Mouse (Mus musculus): ENCODE measurements around the gene Prpsap2. TPM values are rescaled to one million over a fixed set of nuclear protein-coding genes. Genes with fewer than 3 reads are reported as not detected.

Gene Prpsap2
- polyA plus RNA-seq, 1 experiment = 15.5 TPM

- no peak for TF ChIP-seq CTCF (IDR thresholded peaks at IDR 0.05; ENCODE audit: control insufficient read depth, insufficient read depth, low read length)
- TF ChIP-seq POLR2A (IDR thresholded peaks at IDR 0.05; ENCODE audit: borderline replicate concordance, control insufficient read depth, low read depth, low read length) = no peak
- no peak overlapping the region for H3K4me3 ChIP-seq (replicated peaks; ENCODE audit: control insufficient read depth, low read depth, low read length)
- H3K4me1 ChIP-seq (ENCODE audit: control insufficient read depth, insufficient read depth, low read length) = no peaks in the 10 kb centered on the region; the same call in 1 of the 2 replicates
- 70% methylated on average over 15 of the region's 15 CpGs for WGBS
- no peak overlapping the region for H3K27ac ChIP-seq (ENCODE audit: control insufficient read depth, insufficient read depth, low read depth, low read length, poor library complexity)
These were observed 48.6 kb downstream of the Prpsap2 start for GRCm38 (mm10) chr11:61713157-61713855.

GRCm38 (mm10) chr11:61708928-61709327 is 53.0 kb downstream of the Prpsap2 start:
- Histone ChIP-seq H3K4me1 (ENCODE audit: control insufficient read depth, insufficient read depth, low read length) (no peaks in the 10 kb centered on the region; the same call in 1 of the 2 replicates), H3K27ac (ENCODE audit: control insufficient read depth, insufficient read depth, low read depth, low read length, poor library complexity) (no peak overlapping the region), H3K4me3 (replicated peaks; ENCODE audit: control insufficient read depth, low read depth, low read length) (no peak overlapping the region)
- WGBS = 30% methylated on average over 3 of the region's 3 CpGs
- TF ChIP-seq CTCF (IDR thresholded peaks at IDR 0.05; ENCODE audit: control insufficient read depth, insufficient read depth, low read length) = no peak
- no peak for TF ChIP-seq POLR2A (IDR thresholded peaks at IDR 0.05; ENCODE audit: borderline replicate concordance, control insufficient read depth, low read depth, low read length)

GRCm38 (mm10) chr11:61706232-61706631 is 55.7 kb downstream of the Prpsap2 start:
- TF ChIP-seq CTCF (IDR thresholded peaks at IDR 0.05; ENCODE audit: control insufficient read depth, insufficient read depth, low read length) = no peak
- TF ChIP-seq POLR2A (IDR thresholded peaks at IDR 0.05; ENCODE audit: borderline replicate concordance, control insufficient read depth, low read depth, low read length) = no peak
- H3K4me1 ChIP-seq (ENCODE audit: control insufficient read depth, insufficient read depth, low read length) = no peaks in the 10 kb centered on the region
- H3K27ac ChIP-seq (ENCODE audit: control insufficient read depth, insufficient read depth, low read depth, low read length, poor library complexity) = no peak overlapping the region
- 76% methylated on average over 4 of the region's 4 CpGs for WGBS
- no peak overlapping the region for H3K4me3 ChIP-seq (replicated peaks; ENCODE audit: control insufficient read depth, low read depth, low read length)

GRCm38 (mm10) chr11:61705581-61705980 is 56.3 kb downstream of the Prpsap2 start:
- 76% methylated on average over 2 of the region's 2 CpGs for WGBS

GRCm38 (mm10) chr11:61702494-61702893 is 59.4 kb downstream of the Prpsap2 start:
- Histone ChIP-seq H3K4me1 (ENCODE audit: control insufficient read depth, insufficient read depth, low read length) (no peaks in the 10 kb centered on the region), H3K4me3 (replicated peaks; ENCODE audit: control insufficient read depth, low read depth, low read length) (no peak overlapping the region), H3K27ac (ENCODE audit: control insufficient read depth, insufficient read depth, low read depth, low read length, poor library complexity) (no peak overlapping the region)
- 86% methylated on average over 5 of the region's 5 CpGs for WGBS
- TF ChIP-seq CTCF (IDR thresholded peaks at IDR 0.05; ENCODE audit: control insufficient read depth, insufficient read depth, low read length) (no peak), POLR2A (IDR thresholded peaks at IDR 0.05; ENCODE audit: borderline replicate concordance, control insufficient read depth, low read depth, low read length) (no peak)

More at GRCm38 (mm10) chr11:61705581-61705980, 56.3 kb downstream of the Prpsap2 start:
- Histone ChIP-seq H3K4me3 (replicated peaks; ENCODE audit: control insufficient read depth, low read depth, low read length) (no peak overlapping the region), H3K4me1 (ENCODE audit: control insufficient read depth, insufficient read depth, low read length) (no peaks in the 10 kb centered on the region), H3K27ac (ENCODE audit: control insufficient read depth, insufficient read depth, low read depth, low read length, poor library complexity) (no peak overlapping the region)
- TF ChIP-seq POLR2A (IDR thresholded peaks at IDR 0.05; ENCODE audit: borderline replicate concordance, control insufficient read depth, low read depth, low read length) = no peak
- TF ChIP-seq CTCF (IDR thresholded peaks at IDR 0.05; ENCODE audit: control insufficient read depth, insufficient read depth, low read length) = no peak

GRCm38 (mm10) chr11:61701696-61702095 is 60.2 kb downstream of the Prpsap2 start:
- H3K4me1 ChIP-seq (ENCODE audit: control insufficient read depth, insufficient read depth, low read length) = no peaks in the 10 kb centered on the region
- H3K27ac ChIP-seq (ENCODE audit: control insufficient read depth, insufficient read depth, low read depth, low read length, poor library complexity) = no peak overlapping the region
- no peak overlapping the region for H3K4me3 ChIP-seq (replicated peaks; ENCODE audit: control insufficient read depth, low read depth, low read length)
- TF ChIP-seq CTCF (IDR thresholded peaks at IDR 0.05; ENCODE audit: control insufficient read depth, insufficient read depth, low read length) = no peak
- TF ChIP-seq POLR2A (IDR thresholded peaks at IDR 0.05; ENCODE audit: borderline replicate concordance, control insufficient read depth, low read depth, low read length) = no peak
- 75% methylated on average over 5 of the region's 5 CpGs for WGBS

GRCm38 (mm10) chr11:61699933-61700332 is 62.0 kb downstream of the Prpsap2 start:
- WGBS = 55% methylated on average over 4 of the region's 4 CpGs
- H3K4me1 ChIP-seq (ENCODE audit: control insufficient read depth, insufficient read depth, low read length) = no peaks in the 10 kb centered on the region

GRCm38 (mm10) chr11:61699460-61699859 is 62.4 kb downstream of the Prpsap2 start:
- Histone ChIP-seq H3K27ac (ENCODE audit: control insufficient read depth, insufficient read depth, low read depth, low read length, poor library complexity) (no peak overlapping the region), H3K4me1 (ENCODE audit: control insufficient read depth, insufficient read depth, low read length) (no peaks in the 10 kb centered on the region), H3K4me3 (replicated peaks; ENCODE audit: control insufficient read depth, low read depth, low read length) (no peak overlapping the region)
- TF ChIP-seq POLR2A (IDR thresholded peaks at IDR 0.05; ENCODE audit: borderline replicate concordance, control insufficient read depth, low read depth, low read length) (no peak), CTCF (IDR thresholded peaks at IDR 0.05; ENCODE audit: control insufficient read depth, insufficient read depth, low read length) (no peak)
- 79% methylated on average over 5 of the region's 5 CpGs for WGBS

More at GRCm38 (mm10) chr11:61699933-61700332, 62.0 kb downstream of the Prpsap2 start:
- Histone ChIP-seq H3K4me3 (replicated peaks; ENCODE audit: control insufficient read depth, low read depth, low read length) (no peak overlapping the region), H3K27ac (ENCODE audit: control insufficient read depth, insufficient read depth, low read depth, low read length, poor library complexity) (no peak overlapping the region)
- no peak for TF ChIP-seq CTCF (IDR thresholded peaks at IDR 0.05; ENCODE audit: control insufficient read depth, insufficient read depth, low read length)
- no peak for TF ChIP-seq POLR2A (IDR thresholded peaks at IDR 0.05; ENCODE audit: borderline replicate concordance, control insufficient read depth, low read depth, low read length)

Data from bone marrow, adult 2 months (tissue).